Mouse (Mus musculus) limb, embryonic 11.5 days (tissue): ENCODE results near the gene Lrrc3c. TPM values are rescaled to one million over a fixed set of nuclear protein-coding genes. Genes with fewer than 3 reads are reported as not detected.
A peak's percentile ranks its signal among the peaks of the same experiment; 100 is the strongest.
"Not testable (repeated sequence)": the region's sequence is repeated elsewhere in the genome, so short reads cannot be mapped to it uniquely, and the experiment has no call there.

Experiments used
- ATAC-seq: fragments of 200-750 bp; cut with Nextera tagmentation; 2 replicates; pipeline ENCODE4 v1.8.0; 2017; ENCODE audit warnings: low read depth; ENCODE audit not compliant: insufficient number of reproducible peaks, low FRiP score, low TSS enrichment
- DNase-seq: peaks from one replicate; pipeline ENCODE4 v3.0.0-alpha.2; 2015; ENCODE audit warnings: low spot score
- H3K27ac ChIP-seq: fragments of 300-500 bp; sonication (generic); replicated peaks from 2 replicates; pipeline ENCODE4 v1.5.1; 2014; ENCODE audit warnings: low read depth, mild to moderate bottlenecking, low read length
- H3K27me3 ChIP-seq: fragments of 300-500 bp; sonication (generic); 2 replicates; pipeline ENCODE4 v1.6.1; 2014; ENCODE audit warnings: mild to moderate bottlenecking, low read length, mixed read lengths; ENCODE audit not compliant: control insufficient read depth, insufficient read depth
- H3K36me3 ChIP-seq: fragments of 300-500 bp; sonication (generic); 2 replicates; pipeline ENCODE4 v1.6.1; 2014; ENCODE audit warnings: mild to moderate bottlenecking, low read length, moderate library complexity, mixed read lengths; ENCODE audit not compliant: control insufficient read depth, insufficient read depth
- H3K4me1 ChIP-seq: fragments of 300-500 bp; sonication (generic); 2 replicates; pipeline ENCODE4 v1.6.1; 2014; ENCODE audit warnings: low read length, mixed read lengths; ENCODE audit not compliant: control insufficient read depth, insufficient read depth
- H3K4me2 ChIP-seq: fragments of 300-500 bp; sonication (generic); 2 replicates; pipeline ENCODE4 v1.6.1; 2014; ENCODE audit warnings: low read depth, mild to moderate bottlenecking, moderate library complexity; ENCODE audit not compliant: severe bottlenecking
- H3K4me3 ChIP-seq: fragments of 300-500 bp; sonication (generic); 2 replicates; pipeline ENCODE4 v1.5.1; 2014; ENCODE audit warnings: low read depth, low read length
- H3K9ac ChIP-seq: fragments of 300-500 bp; sonication (generic); 2 replicates; pipeline ENCODE4 v1.6.1; 2014; ENCODE audit warnings: mild to moderate bottlenecking, low read length
- H3K9me3 ChIP-seq: fragments of 300-500 bp; sonication (generic); 2 replicates; pipeline ENCODE4 v1.6.1; 2016; ENCODE audit warnings: low read length; ENCODE audit not compliant: control insufficient read depth
- whole genome bisulfite sequencing: fragments of 180-500 bp; shearing (Covaris S2); extraction: QIAGEN DNeasy Blood & Tissue Kit; methylation state at CpG from one replicate; pipeline ENCODE4 v1.1.7; 2014; 5-methylcytosine and 5-hydroxymethylcytosine counted together
- polyA plus RNA-seq: library from polyadenylated mRNA; unstranded; fragments of >200 nt; fragmentation: Nextera tagmentation; extraction: Ambion mirVana; gene quantifications from 2 replicates; pipeline ENCODE4 v1.2.1, GENCODE M21; 2014

Gene Lrrc3c
- polyA plus RNA-seq, 1 experiment from 2014 or later, result not detected

GRCm38 (mm10) chr11:98599291-98599690 lies 1.2 kb downstream of the Lrrc3c start:
- peaks cover 2% of the 10 kb centered on the region; the same call in 1 of the 2 replicates for H3K4me1 ChIP-seq
- DNase-seq, result no peak
- no peaks in the 10 kb centered on the region for H3K9me3 ChIP-seq
- no peak overlapping the region for H3K9ac ChIP-seq
- no peak overlapping the region for H3K4me3 ChIP-seq
- H3K27me3 ChIP-seq, result peaks cover 10% of the 10 kb centered on the region
- WGBS, result 28% methylated on average over 18 of the region's 18 CpGs
- no peaks in the 10 kb centered on the region for H3K36me3 ChIP-seq
- no peak for ATAC-seq
- H3K4me2 ChIP-seq, result no peak overlapping the region
- no peak overlapping the region for H3K27ac ChIP-seq

- Histone ChIP-seq H3K4me3 (no peak overlapping the region; the same call in 1 of the 2 replicates), H3K27ac (no peak overlapping the region), H3K4me2 (peak overlapping the region; percentile 49), H3K4me1 (peaks cover 2% of the 10 kb centered on the region; the same call in 1 of the 2 replicates), H3K27me3 (peaks cover 10% of the 10 kb centered on the region), H3K36me3 (no peaks in the 10 kb centered on the region), H3K9me3 (no peaks in the 10 kb centered on the region), H3K9ac (peak overlapping the region; percentile 13; the same call in 1 of the 2 replicates)
- ATAC-seq (no peak), DNase-seq (peak; percentile 69)
- WGBS, result under 1% methylated on average over 20 of the region's 20 CpGs
Observed at GRCm38 (mm10) chr11:98602090-98602690, 4.1 kb downstream of the Lrrc3c start.

- peaks cover 2% of the 10 kb centered on the region; the same call in 1 of the 2 replicates for H3K4me1 ChIP-seq
- no peaks in the 10 kb centered on the region for H3K36me3 ChIP-seq
- no peak overlapping the region for H3K4me2 ChIP-seq
- H3K9ac ChIP-seq, result no peak overlapping the region
- DNase-seq, result no peak
- ATAC-seq, result no peak
- H3K9me3 ChIP-seq, result no peaks in the 10 kb centered on the region
- no peak overlapping the region for H3K27ac ChIP-seq
- no peak overlapping the region for H3K4me3 ChIP-seq
- peaks cover 5% of the 10 kb centered on the region for H3K27me3 ChIP-seq
- 81% methylated on average over 2 of the region's 2 CpGs for WGBS
Observed at GRCm38 (mm10) chr11:98603953-98604352, 5.9 kb downstream of the Lrrc3c start.

- 65% methylated on average over 6 of the region's 6 CpGs for WGBS
- not testable (repeated sequence) for H3K4me3 ChIP-seq
Observed at GRCm38 (mm10) chr11:98604911-98605310, 6.8 kb downstream of the Lrrc3c start.

GRCm38 (mm10) chr11:98606763-98607162 lies 8.7 kb downstream of the Lrrc3c start:
- no peaks in the 10 kb centered on the region for H3K27me3 ChIP-seq
- H3K36me3 ChIP-seq, result no peaks in the 10 kb centered on the region
- H3K9me3 ChIP-seq, result no peaks in the 10 kb centered on the region
- H3K4me1 ChIP-seq, result peaks cover 2% of the 10 kb centered on the region; the same call in 1 of the 2 replicates
- H3K4me2 ChIP-seq, result no peak overlapping the region
- no peak overlapping the region for H3K9ac ChIP-seq
- ATAC-seq, result no peak
- 9% methylated on average over 3 of the region's 3 CpGs for WGBS
- no peak overlapping the region for H3K4me3 ChIP-seq
- H3K27ac ChIP-seq, result no peak overlapping the region
- DNase-seq, result no peak

More at GRCm38 (mm10) chr11:98604911-98605310, 6.8 kb downstream of the Lrrc3c start:
- H3K36me3 ChIP-seq, DNase-seq, H3K27ac ChIP-seq, H3K4me1 ChIP-seq, ATAC-seq, H3K4me2 ChIP-seq, H3K27me3 ChIP-seq, H3K9me3 ChIP-seq, H3K9ac ChIP-seq: not testable (repeated sequence)

GRCm38 (mm10) chr11:98620791-98621190 lies 22.7 kb downstream of the Lrrc3c start:
- DNase-seq (no peak), ATAC-seq (no peak)

GRCm38 (mm10) chr11:98623981-98624380 lies 25.9 kb downstream of the Lrrc3c start:
- WGBS, result 76% methylated on average over 6 of the region's 6 CpGs

More at GRCm38 (mm10) chr11:98620791-98621190, 22.7 kb downstream of the Lrrc3c start:
- Histone ChIP-seq H3K9me3 (no peaks in the 10 kb centered on the region), H3K4me2 (no peak overlapping the region), H3K9ac (no peak overlapping the region), H3K4me1 (no peaks in the 10 kb centered on the region), H3K27me3 (no peaks in the 10 kb centered on the region), H3K4me3 (no peak overlapping the region), H3K27ac (no peak overlapping the region), H3K36me3 (no peaks in the 10 kb centered on the region)
- WGBS, result 96% methylated on average over 13 of the region's 13 CpGs

GRCm38 (mm10) chr11:98624381-98624780 lies 26.3 kb downstream of the Lrrc3c start:
- WGBS, result 94% methylated on average over 2 of the region's 2 CpGs
- not testable (repeated sequence) for H3K36me3 ChIP-seq, H3K27me3 ChIP-seq, H3K9ac ChIP-seq, H3K4me1 ChIP-seq, H3K4me2 ChIP-seq, DNase-seq, H3K9me3 ChIP-seq, ATAC-seq, H3K27ac ChIP-seq, H3K4me3 ChIP-seq

More at GRCm38 (mm10) chr11:98623981-98624380, 25.9 kb downstream of the Lrrc3c start:
- H3K4me1 ChIP-seq, H3K27me3 ChIP-seq, H3K27ac ChIP-seq, H3K36me3 ChIP-seq, H3K4me2 ChIP-seq, ATAC-seq, H3K9ac ChIP-seq, DNase-seq, H3K4me3 ChIP-seq, H3K9me3 ChIP-seq: not testable (repeated sequence)
